Mouse (Mus musculus): Measurements from ENCODE around the gene Srm. TPM values are rescaled to one million over a fixed set of nuclear protein-coding genes. Genes with fewer than 3 reads are reported as not detected.

The Srm gene
- polyA plus RNA-seq, 1 experiment = 108 TPM

DNA sequence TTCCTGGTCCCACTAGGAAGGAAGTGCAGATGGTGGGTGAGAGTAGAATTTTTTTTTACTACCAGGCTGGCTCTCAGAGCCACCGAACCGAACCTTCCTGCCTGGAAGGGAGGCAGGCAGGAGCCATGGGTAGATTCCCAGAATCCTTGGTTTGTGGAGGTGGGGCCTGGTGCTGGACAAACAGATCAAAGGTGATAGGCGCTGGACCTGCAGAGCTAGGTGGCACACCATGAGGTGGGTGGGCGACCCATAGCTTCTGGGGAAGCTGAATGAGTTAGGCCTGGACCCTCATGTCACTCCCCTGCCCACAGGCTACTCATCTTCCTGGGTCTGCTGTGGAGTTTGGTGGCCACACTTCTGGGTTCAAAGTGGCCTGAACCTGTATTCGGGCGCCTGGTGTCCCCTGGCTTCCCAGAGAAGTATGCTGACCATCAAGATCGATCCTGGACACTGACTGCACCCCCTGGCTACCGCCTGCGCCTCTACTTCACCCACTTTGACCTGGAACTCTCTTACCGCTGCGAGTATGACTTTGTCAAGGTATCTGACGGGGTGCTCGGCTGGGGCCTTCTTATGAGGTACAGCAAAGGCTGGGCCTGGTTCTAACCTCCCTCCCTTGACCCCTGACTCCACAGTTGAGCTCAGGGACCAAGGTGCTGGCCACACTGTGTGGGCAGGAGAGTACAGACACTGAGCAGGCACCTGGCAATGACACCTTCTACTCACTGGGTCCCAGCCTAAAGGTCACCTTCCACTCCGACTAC, 11.2 kb downstream of the Srm start, which contains the start of gene Masp2:
Gene Masp2 (plus strand): TSS at position 198 of the 764 bp plus-strand sequence.
- TF ChIP-seq POLR2A (IDR thresholded peaks at IDR 0.05; ENCODE audit: borderline replicate concordance, extremely low read depth, insufficient read depth, insufficient read length, poor library complexity, severe bottlenecking) (no peak), CTCF (IDR thresholded peaks at IDR 0.05; ENCODE audit: borderline replicate concordance, extremely low read depth, insufficient read depth, insufficient read length) (no peak)
- no peak for DNase-seq (ENCODE audit: low read depth)

DNA sequence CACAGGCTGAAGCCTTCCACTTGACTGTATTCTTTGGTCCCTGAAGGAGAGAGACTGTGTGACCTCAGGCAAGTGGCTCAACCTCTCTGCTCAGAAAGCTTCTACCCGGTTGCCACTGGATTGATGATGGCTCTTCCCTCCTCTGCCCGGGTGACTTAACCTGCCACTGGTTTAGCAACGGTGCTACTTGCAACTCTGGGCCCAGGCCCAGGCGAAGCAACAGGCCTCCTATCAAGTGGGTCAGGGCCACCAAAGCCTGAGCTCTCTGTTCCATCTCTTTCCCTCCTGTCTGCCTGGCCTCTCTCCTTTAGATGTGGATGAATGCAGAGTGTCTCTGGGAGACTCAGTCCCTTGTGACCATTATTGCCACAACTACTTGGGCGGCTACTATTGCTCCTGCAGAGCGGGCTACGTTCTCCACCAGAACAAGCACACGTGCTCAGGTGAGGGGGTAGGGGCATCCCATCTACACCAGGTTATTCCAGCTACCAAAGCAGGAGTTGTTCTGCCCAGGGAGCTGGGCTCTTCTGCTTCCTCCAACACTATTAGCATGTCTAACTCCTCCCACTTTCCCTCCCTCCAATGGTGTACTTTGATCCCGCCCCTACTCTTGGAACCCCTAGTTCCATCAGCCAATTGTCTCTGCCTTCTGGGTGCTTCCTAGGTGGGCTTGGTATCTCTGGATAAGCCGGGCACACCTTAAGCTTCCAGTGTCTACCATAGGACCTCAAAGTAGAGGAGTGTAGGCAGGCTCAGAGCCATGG, 12.3 kb downstream of the Srm start:
- no peak for DNase-seq (ENCODE audit: low read depth)
- TF ChIP-seq CTCF (IDR thresholded peaks at IDR 0.05; ENCODE audit: borderline replicate concordance, extremely low read depth, insufficient read depth, insufficient read length) = no peak
- no peak for TF ChIP-seq POLR2A (IDR thresholded peaks at IDR 0.05; ENCODE audit: borderline replicate concordance, extremely low read depth, insufficient read depth, insufficient read length, poor library complexity, severe bottlenecking)

DNA sequence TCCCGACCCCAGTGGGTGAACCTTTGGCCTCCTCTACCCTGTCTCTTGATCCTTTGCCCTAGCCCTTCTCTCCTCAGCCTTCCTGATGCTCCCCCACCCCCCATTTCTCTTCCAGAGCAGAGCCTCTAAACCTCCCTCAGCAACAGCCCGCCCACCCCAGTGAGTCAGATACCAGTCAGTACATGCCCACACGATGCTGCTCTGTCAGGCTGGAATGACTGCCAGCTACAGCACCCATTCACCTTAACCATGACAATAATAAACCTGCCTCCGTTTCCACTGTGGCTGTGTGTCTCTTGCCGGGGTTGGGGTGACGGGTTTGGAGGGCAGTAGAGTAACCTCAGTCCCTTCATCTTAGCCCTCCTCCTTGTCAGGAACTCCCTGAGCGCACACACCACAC, 12.8 kb downstream of the Srm start:
- TF ChIP-seq CTCF (IDR thresholded peaks at IDR 0.05; ENCODE audit: borderline replicate concordance, extremely low read depth, insufficient read depth, insufficient read length) = no peak
- no peak for TF ChIP-seq POLR2A (IDR thresholded peaks at IDR 0.05; ENCODE audit: borderline replicate concordance, extremely low read depth, insufficient read depth, insufficient read length, poor library complexity, severe bottlenecking)
- DNase-seq (ENCODE audit: low read depth) = no peak

DNA sequence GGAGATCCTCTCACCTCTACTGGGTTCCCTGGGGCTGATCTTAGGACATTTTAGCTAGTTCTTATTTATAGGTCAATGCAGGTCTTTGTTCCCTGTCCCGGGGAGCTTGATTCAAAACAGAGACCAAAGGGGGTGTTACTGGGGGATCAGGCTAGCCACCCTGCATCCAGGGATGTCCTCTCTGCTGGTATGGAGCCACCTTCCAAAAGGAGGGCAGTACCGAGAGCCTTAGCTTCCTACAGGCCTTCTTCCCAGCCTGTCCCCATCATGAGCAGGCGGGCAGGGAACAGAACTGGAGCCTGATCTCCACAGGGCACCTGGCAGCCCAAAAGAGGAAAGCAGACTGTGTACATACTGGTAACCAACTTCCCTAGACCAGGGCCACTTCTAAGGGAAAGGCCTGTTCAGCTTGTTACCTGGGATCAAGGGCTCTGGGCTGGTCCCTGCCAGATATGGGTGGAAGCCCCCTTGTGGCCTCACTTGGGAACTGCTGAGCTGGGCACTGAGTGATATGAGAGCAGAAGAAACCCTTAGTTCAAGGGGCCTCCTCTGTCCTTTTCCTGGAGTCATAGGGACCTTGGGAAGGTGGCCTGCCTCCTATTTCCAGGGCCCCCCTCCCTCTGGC, 13.3 kb downstream of the Srm start:
- peak; percentile 59 for DNase-seq (ENCODE audit: low read depth)
- TF ChIP-seq CTCF (IDR thresholded peaks at IDR 0.05; ENCODE audit: borderline replicate concordance, extremely low read depth, insufficient read depth, insufficient read length) = peak; percentile 78
- no peak for TF ChIP-seq POLR2A (IDR thresholded peaks at IDR 0.05; ENCODE audit: borderline replicate concordance, extremely low read depth, insufficient read depth, insufficient read length, poor library complexity, severe bottlenecking)

DNA sequence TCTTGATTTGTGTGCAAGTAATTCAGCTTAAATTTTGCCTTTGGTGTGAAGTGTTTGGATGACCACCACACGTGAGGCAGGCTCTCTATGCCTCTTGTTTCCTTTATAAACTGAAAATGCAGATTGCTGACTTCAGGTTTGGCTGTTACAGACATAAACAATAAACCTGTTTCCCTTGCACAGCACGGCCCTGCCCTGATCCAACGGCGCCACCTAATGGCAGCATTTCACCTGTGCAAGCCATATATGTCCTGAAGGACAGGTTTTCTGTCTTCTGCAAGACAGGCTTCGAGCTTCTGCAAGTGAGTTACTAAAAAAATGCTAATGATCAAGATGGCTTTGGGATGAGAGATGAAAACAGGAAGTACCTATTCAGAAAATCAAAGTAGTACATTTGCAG, 16.5 kb downstream of the Srm start:
- TF ChIP-seq POLR2A (IDR thresholded peaks at IDR 0.05; ENCODE audit: borderline replicate concordance, extremely low read depth, insufficient read depth, insufficient read length, poor library complexity, severe bottlenecking) (no peak), CTCF (IDR thresholded peaks at IDR 0.05; ENCODE audit: borderline replicate concordance, extremely low read depth, insufficient read depth, insufficient read length) (peak; percentile 79)

DNA sequence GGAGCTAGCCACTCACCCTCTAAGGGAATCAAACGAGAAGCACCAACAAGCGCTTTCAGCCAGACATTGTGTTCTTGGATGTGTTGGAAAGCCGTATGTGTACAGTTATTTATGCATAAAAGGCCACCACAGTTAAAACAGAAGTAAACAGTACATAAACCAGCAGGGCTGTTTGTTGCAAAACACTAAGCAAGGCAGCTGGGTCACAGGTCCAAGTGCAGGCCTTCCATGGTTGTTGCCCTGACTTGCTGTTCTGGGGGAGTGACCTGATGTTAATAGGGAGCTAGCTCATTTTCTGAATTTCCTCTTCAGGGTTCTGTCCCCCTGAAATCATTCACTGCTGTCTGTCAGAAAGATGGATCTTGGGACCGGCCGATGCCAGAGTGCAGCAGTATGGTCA, 18.5 kb downstream of the Srm start:
- DNase-seq (ENCODE audit: low read depth) = no peak
- TF ChIP-seq POLR2A (IDR thresholded peaks at IDR 0.05; ENCODE audit: borderline replicate concordance, extremely low read depth, insufficient read depth, insufficient read length, poor library complexity, severe bottlenecking) = no peak
- TF ChIP-seq CTCF (IDR thresholded peaks at IDR 0.05; ENCODE audit: borderline replicate concordance, extremely low read depth, insufficient read depth, insufficient read length) = no peak

More for the DNA sequence above, 16.5 kb downstream of the Srm start:
- peak; percentile 78 for DNase-seq (ENCODE audit: low read depth)

DNA sequence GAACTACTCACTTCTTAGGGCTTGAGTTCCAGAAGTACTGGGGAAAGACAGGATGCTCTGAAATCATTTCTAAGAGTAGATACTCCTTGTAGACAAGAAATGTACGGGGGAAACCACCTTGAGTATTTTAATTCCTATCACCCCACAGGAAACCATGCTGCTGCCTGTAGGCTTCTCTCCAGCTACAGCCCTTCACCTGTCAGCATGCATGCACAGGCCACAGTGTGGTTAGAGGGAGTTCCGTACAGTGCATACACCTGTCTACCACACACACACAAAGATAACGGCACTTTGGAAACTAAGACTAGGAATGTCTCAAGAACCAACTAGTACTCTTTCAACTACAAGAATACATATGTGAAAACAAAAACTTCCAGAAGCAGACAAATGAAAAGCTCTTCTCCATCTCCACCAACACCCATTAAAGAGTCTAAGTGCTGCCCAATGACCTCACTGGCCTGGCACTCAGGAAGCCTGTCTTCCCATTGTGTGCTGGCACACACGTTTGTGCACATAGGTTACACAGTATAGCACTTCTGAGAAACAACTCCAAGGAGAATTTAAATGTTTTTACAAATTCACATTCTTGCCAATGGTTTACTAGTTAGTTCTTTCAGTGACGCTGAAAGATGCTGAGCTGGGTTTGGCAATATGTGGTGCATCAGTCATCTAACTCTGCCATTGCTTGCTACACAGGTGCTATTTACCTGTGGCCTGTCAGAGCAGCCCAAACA, 19.5 kb downstream of the Srm start:
- DNase-seq (ENCODE audit: low read depth) = no peak
- TF ChIP-seq CTCF (IDR thresholded peaks at IDR 0.05; ENCODE audit: borderline replicate concordance, extremely low read depth, insufficient read depth, insufficient read length) (no peak), POLR2A (IDR thresholded peaks at IDR 0.05; ENCODE audit: borderline replicate concordance, extremely low read depth, insufficient read depth, insufficient read length, poor library complexity, severe bottlenecking) (no peak)

DNA sequence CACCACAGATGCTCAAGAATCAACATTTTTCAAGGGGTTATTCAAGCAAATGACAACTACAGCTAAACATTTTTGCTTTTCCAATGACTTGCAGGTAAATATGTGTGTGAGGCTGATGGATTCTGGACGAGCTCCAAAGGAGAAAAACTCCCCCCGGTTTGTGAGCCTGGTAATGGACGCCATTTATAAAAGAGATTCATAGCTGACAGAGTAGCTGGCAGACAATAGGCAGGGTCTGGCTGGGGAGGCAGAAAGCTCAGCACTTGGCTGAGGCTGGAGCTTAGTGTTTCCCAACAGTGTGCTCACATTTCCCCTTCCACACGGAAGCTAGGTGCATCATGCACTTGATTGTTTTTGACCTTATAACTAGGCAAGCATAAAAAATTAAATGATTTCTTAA, 21.3 kb downstream of the Srm start:
- peak; percentile 48 for DNase-seq (ENCODE audit: low read depth)
- no peak for TF ChIP-seq POLR2A (IDR thresholded peaks at IDR 0.05; ENCODE audit: borderline replicate concordance, extremely low read depth, insufficient read depth, insufficient read length, poor library complexity, severe bottlenecking)
- TF ChIP-seq CTCF (IDR thresholded peaks at IDR 0.05; ENCODE audit: borderline replicate concordance, extremely low read depth, insufficient read depth, insufficient read length) = no peak

DNA sequence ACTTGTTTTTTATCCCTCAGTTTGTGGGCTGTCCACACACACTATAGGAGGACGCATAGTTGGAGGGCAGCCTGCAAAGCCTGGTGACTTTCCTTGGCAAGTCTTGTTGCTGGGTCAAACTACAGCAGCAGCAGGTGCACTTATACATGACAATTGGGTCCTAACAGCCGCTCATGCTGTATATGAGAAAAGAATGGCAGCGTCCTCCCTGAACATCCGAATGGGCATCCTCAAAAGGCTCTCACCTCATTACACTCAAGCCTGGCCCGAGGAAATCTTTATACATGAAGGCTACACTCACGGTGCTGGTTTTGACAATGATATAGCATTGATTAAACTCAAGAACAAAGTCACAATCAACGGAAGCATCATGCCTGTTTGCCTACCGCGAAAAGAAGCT, 22.4 kb downstream of the Srm start:
- no peak for DNase-seq (ENCODE audit: low read depth)
- no peak for TF ChIP-seq CTCF (IDR thresholded peaks at IDR 0.05; ENCODE audit: borderline replicate concordance, extremely low read depth, insufficient read depth, insufficient read length)

DNA sequence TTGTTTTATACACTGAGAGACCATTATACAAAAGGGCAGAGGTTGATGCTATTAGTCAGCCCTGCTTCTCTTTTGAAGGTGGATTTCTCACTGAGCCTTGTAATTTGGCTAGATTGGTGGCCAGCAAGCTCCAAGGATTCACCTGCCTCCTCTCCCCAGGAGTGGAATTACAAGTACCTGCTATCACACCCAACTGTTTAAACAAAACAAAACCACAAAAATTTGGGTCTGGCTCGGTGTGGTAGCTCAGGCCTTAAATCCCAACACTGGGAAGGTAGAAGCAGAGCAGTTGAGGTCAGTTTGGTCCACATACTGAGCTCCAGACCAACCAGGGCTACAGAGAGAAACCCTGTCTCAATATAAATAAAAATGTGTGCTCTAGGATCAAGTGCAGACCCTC, 28.5 kb downstream of the Srm start:
- no peak for DNase-seq (ENCODE audit: low read depth)
- TF ChIP-seq POLR2A (IDR thresholded peaks at IDR 0.05; ENCODE audit: borderline replicate concordance, extremely low read depth, insufficient read depth, insufficient read length, poor library complexity, severe bottlenecking) (no peak), CTCF (IDR thresholded peaks at IDR 0.05; ENCODE audit: borderline replicate concordance, extremely low read depth, insufficient read depth, insufficient read length) (no peak)

DNA sequence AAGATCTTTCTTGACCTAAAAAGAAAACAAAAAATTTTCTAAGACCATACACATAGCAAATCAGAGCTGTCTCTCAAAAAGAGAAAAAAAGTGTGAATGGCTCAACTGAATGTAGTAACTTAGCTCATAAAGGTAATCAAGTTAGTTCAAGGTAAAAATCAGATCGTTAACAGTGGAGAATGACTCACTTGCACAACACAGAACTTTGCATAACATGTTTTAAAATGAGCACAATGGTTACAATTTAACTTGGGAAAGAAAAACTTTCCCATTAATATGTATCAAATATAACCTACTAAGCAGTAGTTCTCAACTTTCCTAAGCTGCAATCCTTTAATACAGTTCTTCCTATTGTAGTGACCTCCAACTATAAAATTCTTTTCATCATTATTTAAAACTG, 29.4 kb downstream of the Srm start:
- TF ChIP-seq CTCF (IDR thresholded peaks at IDR 0.05; ENCODE audit: borderline replicate concordance, extremely low read depth, insufficient read depth, insufficient read length) = no peak
- no peak for TF ChIP-seq POLR2A (IDR thresholded peaks at IDR 0.05; ENCODE audit: borderline replicate concordance, extremely low read depth, insufficient read depth, insufficient read length, poor library complexity, severe bottlenecking)

More for the DNA sequence above, 29.4 kb downstream of the Srm start:
- DNase-seq (ENCODE audit: low read depth) = no peak
